Mouse (Mus musculus) myocyte (in vitro differentiated cells): ENCODE results near the gene Dach1.

ENCODE experiments used
- CEBPB ChIP-seq: IDR thresholded peaks from 2 replicates; pipeline ENCODE4 v1.6.1; 2011; ENCODE audit warnings: mild to moderate bottlenecking, moderate library complexity; ENCODE audit not compliant: poor library complexity, insufficient read depth, severe bottlenecking
- E2F4 ChIP-seq: IDR thresholded peaks from one replicate; pipeline ENCODE4 v1.6.1; 2011; ENCODE audit warnings: mild to moderate bottlenecking, control low read depth, moderate library complexity; ENCODE audit not compliant: insufficient read depth
- MAX ChIP-seq: IDR thresholded peaks from one replicate; pipeline ENCODE4 v1.6.1; 2011; ENCODE audit warnings: low read depth, mild to moderate bottlenecking, control low read depth
- MYOD1 ChIP-seq, 3 experiments: IDR thresholded peaks; one replicate each; pipeline ENCODE4 v1.6.1; 2011; ENCODE audit warnings: control low read depth in 2 of 3, low read depth in 2 of 3, mild to moderate bottlenecking in 2 of 3, moderate library complexity in 1 of 3; ENCODE audit not compliant: insufficient read length in 2 of 3, control insufficient read depth in 1 of 3
- MYOG ChIP-seq, 3 experiments: IDR thresholded peaks; one replicate each; pipeline ENCODE4 v1.6.1; 2011; ENCODE audit warnings: control low read depth in 2 of 3, low read depth in 2 of 3, mild to moderate bottlenecking in 2 of 3; ENCODE audit not compliant: insufficient read length in 2 of 3, control insufficient read depth in 1 of 3, insufficient read depth in 1 of 3
- POLR2A ChIP-seq: IDR thresholded peaks from one replicate; pipeline ENCODE4 v1.6.1; 2011; ENCODE audit warnings: low read depth, mild to moderate bottlenecking, control low read depth, moderate library complexity; ENCODE audit not compliant: insufficient read length
- POLR2AphosphoS2 ChIP-seq: IDR thresholded peaks from one replicate; pipeline ENCODE4 v1.6.1; 2011; ENCODE audit warnings: low read depth, control low read depth; ENCODE audit not compliant: insufficient read length
- SRF ChIP-seq: IDR thresholded peaks from one replicate; pipeline ENCODE4 v1.6.1; 2011; ENCODE audit warnings: low read depth; ENCODE audit not compliant: control insufficient read depth, insufficient read length

- TF ChIP-seq POLR2A, result no peak
- TF ChIP-seq E2F4, result no peak
- no peak for TF ChIP-seq MAX
- TF ChIP-seq SRF, result no peak
- no peak for TF ChIP-seq CEBPB
- TF ChIP-seq MYOD1 (IDR thresholded peaks at IDR 0.05; ENCODE audit: control insufficient read depth in 1 of 3, insufficient read length in 2 of 3, low read depth in 2 of 3), result no peak
- no peak for TF ChIP-seq POLR2AphosphoS2
- TF ChIP-seq MYOG (IDR thresholded peaks at IDR 0.05; ENCODE audit: control insufficient read depth in 1 of 3, insufficient read depth in 1 of 3, insufficient read length in 2 of 3, low read depth in 2 of 3), result no peak
Measured at GRCm38 (mm10) chr14:98071877-98072276, 97.7 kb downstream of the Dach1 start.
